Mouse (Mus musculus) stomach, postnatal 0 days (tissue): ENCODE measurements at regions not wholly inside any gene's neighbourhood (a gene's known extent, or its start where the extent isn't known, plus 50 kb on each side); places are given as distances from the start of the nearest gene placed in this dataset.

Source experiments
- ATAC-seq: fragments of 200-750 bp; cut with Nextera tagmentation; 2 replicates; pipeline ENCODE4 v1.8.0; 2017; ENCODE audit not compliant: low FRiP score, low TSS enrichment
- DNase-seq: peaks from one replicate; pipeline ENCODE4 v3.0.0-alpha.2; 2016; ENCODE audit warnings: low spot score
- H3K27ac ChIP-seq: fragments of 300-500 bp; sonication (generic); replicated peaks from 2 replicates; pipeline ENCODE4 v1.5.1; 2014; ENCODE audit warnings: mild to moderate bottlenecking, control low read depth
- H3K27me3 ChIP-seq: fragments of 300-500 bp; sonication (generic); 2 replicates; pipeline ENCODE4 v1.6.1; 2014; ENCODE audit warnings: low read length; ENCODE audit not compliant: control insufficient read depth, insufficient read depth
- H3K36me3 ChIP-seq: fragments of 300-500 bp; sonication (generic); 2 replicates; pipeline ENCODE4 v1.6.1; 2014; ENCODE audit warnings: low read length, mixed read lengths; ENCODE audit not compliant: control insufficient read depth, insufficient read depth
- H3K4me1 ChIP-seq: fragments of 300-500 bp; sonication (generic); replicated peaks from 2 replicates; pipeline ENCODE4 v1.6.1; 2014; ENCODE audit warnings: antibody characterized with exemption; ENCODE audit not compliant: control insufficient read depth, insufficient read depth
- H3K4me2 ChIP-seq: fragments of 300-500 bp; sonication (generic); replicated peaks from 2 replicates; pipeline ENCODE4 v1.6.1; 2014; ENCODE audit warnings: low read depth, mild to moderate bottlenecking, control low read depth, moderate library complexity
- H3K4me3 ChIP-seq: fragments of 300-500 bp; sonication (generic); 2 replicates; pipeline ENCODE4 v1.5.1; 2014; ENCODE audit warnings: low read depth, low read length, control low read depth
- H3K9ac ChIP-seq: fragments of 300-500 bp; sonication (generic); 2 replicates; pipeline ENCODE4 v1.6.1; 2014; ENCODE audit warnings: mild to moderate bottlenecking, low read length, control low read depth, mixed read lengths
- H3K9me3 ChIP-seq: fragments of 300-500 bp; sonication (generic); 2 replicates; pipeline ENCODE4 v1.6.1; 2016; ENCODE audit warnings: low read length; ENCODE audit not compliant: control insufficient read depth
- CTCF ChIP-seq: IDR thresholded peaks from 2 replicates; pipeline ENCODE4 v1.5.1; 2016; ENCODE audit warnings: antibody characterized with exemption, low read depth, mild to moderate bottlenecking, moderate library complexity
- EP300 ChIP-seq: optimal IDR thresholded peaks from 2 replicates; pipeline ENCODE3; 2016; ENCODE audit warnings: antibody characterized with exemption
- WGBS: fragments of 180-500 bp; shearing (Covaris S2); extraction: QIAGEN DNeasy Blood & Tissue Kit; methylation state at CpG from one replicate; pipeline ENCODE4 v1.1.7; 2014; 5-methylcytosine and 5-hydroxymethylcytosine counted together

GRCm38 (mm10) chr13:97651761-97652160 is 108.7 kb downstream of the Gm10260 start:
- peak; percentile 99 for ATAC-seq
- DNase-seq: peak; percentile 83
- H3K4me2 ChIP-seq: no peak overlapping the region

GRCm38 (mm10) chr13:97651176-97651575 is 109.3 kb downstream of the Gm10260 start:
- no peak overlapping the region for H3K4me2 ChIP-seq
- H3K9ac ChIP-seq: no peak overlapping the region
- H3K36me3 ChIP-seq: no peaks in the 10 kb centered on the region
- H3K4me1 ChIP-seq: no peaks in the 10 kb centered on the region; the same call in 1 of the 2 replicates
- peak overlapping the region; percentile 78 for H3K27ac ChIP-seq
- no peak for DNase-seq
- WGBS: 74% methylated on average over 5 of the region's 5 CpGs
- no peak overlapping the region for H3K4me3 ChIP-seq
- H3K27me3 ChIP-seq: no peaks in the 10 kb centered on the region
- TF ChIP-seq EP300 (no peak), CTCF (peak; percentile 32)
- no peaks in the 10 kb centered on the region for H3K9me3 ChIP-seq
- ATAC-seq: peak; percentile 59; the same call in 1 of the 2 replicates

More at GRCm38 (mm10) chr13:97651761-97652160, 108.7 kb downstream of the Gm10260 start:
- TF ChIP-seq EP300 (no peak), CTCF (no peak)
- no peaks in the 10 kb centered on the region for H3K4me1 ChIP-seq
- no peak overlapping the region for H3K4me3 ChIP-seq
- no peaks in the 10 kb centered on the region for H3K9me3 ChIP-seq
- H3K9ac ChIP-seq: no peak overlapping the region
- 50% methylated on average over 9 of the region's 9 CpGs for WGBS
- H3K36me3 ChIP-seq: no peaks in the 10 kb centered on the region
- H3K27ac ChIP-seq: peak overlapping the region; percentile 78
- H3K27me3 ChIP-seq: no peaks in the 10 kb centered on the region

DNA sequence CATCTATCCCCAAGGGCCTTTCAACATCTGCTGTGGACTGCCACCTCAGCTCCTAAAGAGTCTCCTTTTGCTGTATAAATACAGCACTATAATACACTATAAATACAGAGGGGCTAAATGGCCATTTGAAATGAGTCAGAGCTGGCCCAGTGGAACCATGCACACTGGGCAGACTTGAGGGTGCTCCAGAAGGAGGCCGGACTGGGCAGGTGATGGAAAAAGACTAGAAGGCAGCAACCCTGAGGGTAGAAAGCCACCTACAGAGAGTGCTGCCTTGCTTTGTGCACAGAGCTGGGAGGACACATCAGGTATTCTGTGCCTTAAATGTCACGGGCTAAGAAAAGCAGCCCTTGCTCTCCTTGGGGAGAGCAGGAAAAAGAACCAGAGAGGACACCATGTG is 110.2 kb downstream of the Gm10260 start:
- Histone ChIP-seq H3K4me2 (no peak overlapping the region), H3K27me3 (no peaks in the 10 kb centered on the region), H3K36me3 (no peaks in the 10 kb centered on the region), H3K9me3 (no peaks in the 10 kb centered on the region), H3K4me3 (no peak overlapping the region), H3K27ac (no peak overlapping the region), H3K9ac (no peak overlapping the region), H3K4me1 (peaks cover 3% of the 10 kb centered on the region; the same call in 1 of the 2 replicates)
- ATAC-seq (no peak), DNase-seq (no peak)
- 89% methylated on average over 2 of the region's 2 CpGs for WGBS
- no peak for TF ChIP-seq EP300
- no peak for TF ChIP-seq CTCF

GRCm38 (mm10) chr13:97647486-97647885 is 112.9 kb downstream of the Gm10260 start:
- Histone ChIP-seq H3K9me3 (no peaks in the 10 kb centered on the region), H3K36me3 (no peaks in the 10 kb centered on the region), H3K4me3 (no peak overlapping the region), H3K27me3 (no peaks in the 10 kb centered on the region), H3K27ac (no peak overlapping the region), H3K4me1 (peaks cover 3% of the 10 kb centered on the region; the same call in 1 of the 2 replicates), H3K9ac (no peak overlapping the region), H3K4me2 (no peak overlapping the region)
- no peak for ATAC-seq
- TF ChIP-seq CTCF (no peak), EP300 (no peak)
- 64% methylated on average over 4 of the region's 4 CpGs for WGBS
- no peak for DNase-seq

- no peak overlapping the region for H3K4me3 ChIP-seq
- 0 out of 2 replicates have a peak overlapping the region, but pooled peaks have one; percentile 24 for H3K27ac ChIP-seq
- no peak overlapping the region for H3K4me2 ChIP-seq
- peaks cover 3% of the 10 kb centered on the region; the same call in 1 of the 2 replicates for H3K4me1 ChIP-seq
- no peaks in the 10 kb centered on the region for H3K36me3 ChIP-seq
- no peak overlapping the region for H3K9ac ChIP-seq
- ATAC-seq (no peak; the same call in 1 of the 2 replicates), DNase-seq (no peak)
- no peak for TF ChIP-seq CTCF
- TF ChIP-seq EP300: no peak
- no peaks in the 10 kb centered on the region for H3K27me3 ChIP-seq
- H3K9me3 ChIP-seq: no peaks in the 10 kb centered on the region
- WGBS: 57% methylated on average over 7 of the region's 7 CpGs
These were observed 114.4 kb downstream of the Gm10260 start for GRCm38 (mm10) chr13:97646021-97646385.

- Histone ChIP-seq H3K27me3 (no peaks in the 10 kb centered on the region), H3K9me3 (no peaks in the 10 kb centered on the region), H3K4me3 (no peak overlapping the region), H3K36me3 (no peaks in the 10 kb centered on the region), H3K4me1 (peaks cover 3% of the 10 kb centered on the region; the same call in 1 of the 2 replicates), H3K4me2 (no peak overlapping the region), H3K27ac (0 out of 2 replicates have a peak overlapping the region, but pooled peaks have one; percentile 24), H3K9ac (no peak overlapping the region)
- TF ChIP-seq CTCF: no peak
- no peak for TF ChIP-seq EP300
- ATAC-seq (peak; percentile 72; the same call in 1 of the 2 replicates), DNase-seq (peak; percentile 83)
- 48% methylated on average over 15 of the region's 15 CpGs for WGBS
These were observed 115.1 kb downstream of the Gm10260 start for GRCm38 (mm10) chr13:97645107-97646020.
